Comparison of ENCODE assay signal across 26 mouse cellular contexts in the genomic region with DNA sequence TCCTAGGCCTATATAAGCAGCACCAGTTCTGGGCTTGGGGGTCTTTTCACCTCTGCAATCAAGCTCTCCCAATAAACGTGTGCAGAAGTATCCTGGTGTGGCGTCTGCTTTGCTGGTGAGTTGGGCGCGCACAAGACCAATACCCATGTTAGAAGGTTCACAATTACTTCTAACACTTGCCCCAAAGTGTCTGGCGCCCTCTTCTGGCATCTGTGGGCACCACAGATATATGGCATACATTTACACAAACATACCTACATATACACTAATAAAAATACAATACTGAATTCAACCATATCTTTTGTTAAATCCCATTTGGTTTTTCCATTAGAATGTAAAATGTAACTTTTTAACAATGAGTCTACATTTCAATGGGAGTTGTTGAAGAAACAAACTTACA. TPM values are rescaled to one million over a fixed set of nuclear protein-coding genes. Genes with fewer than 3 reads are reported as not detected.
DNase-seq lines count a peak whose midpoint lies in the region; ATAC-seq and TF ChIP-seq lines count a peak whose summit lies in the region.
"Had no signal": no experiment of that assay in that cellular context is flagged by ENCODE, and none has a peak within 500 bp of the region (broad histone marks: within the 10 kb centered on the region; RNA-seq: fewer than 3 reads in every experiment).

No protein-coding gene starts in this region.

- no peak for ATAC-seq in megakaryocyte, adult 5-6 weeks (ENCODE audit: poor library complexity, severe bottlenecking)
- ATAC-seq: activated CD4-positive, CD25-positive, alpha-beta regulatory T cell, adult 4 months; inflammation-experienced regulatory T-cells, adult 6 months; midbrain, embryonic 16.5 days had no signal

- no peak overlapping the region for H3K27ac ChIP-seq in thymus, adult 2 months (ENCODE audit: control insufficient read depth, insufficient read depth, low read length)
- no peak overlapping the region for H3K27ac ChIP-seq in bone marrow, adult 2 months (ENCODE audit: control insufficient read depth, insufficient read depth, low read depth, low read length, poor library complexity)
- H3K27ac ChIP-seq: forebrain, embryonic 12.5 days; hindbrain, embryonic 13.5 days; limb, embryonic 10.5 days; lung, embryonic 15.5 days; midbrain, embryonic 10.5 days; stomach, embryonic 15.5 days had no signal

- H3K9me3 ChIP-seq in E14TG2a.4 (ENCODE audit: low read length): peaks cover 14% of the 10 kb centered on the region
- H3K9me3 ChIP-seq: forebrain, embryonic 12.5 days; hindbrain, embryonic 13.5 days; limb, embryonic 10.5 days; lung, embryonic 15.5 days; midbrain, embryonic 10.5 days; stomach, embryonic 15.5 days had no signal

- WGBS in thymus, adult 2 months: 84% methylated on average over 5 of the region's 5 CpGs
- 81% methylated on average over 5 of the region's 5 CpGs for WGBS in bone marrow, adult 2 months

- DNase-seq in adrenal gland, postnatal 25 days: peak; percentile 4
- DNase-seq in adrenal gland, adult 2 months: no peak
- DNase-seq in thymus, postnatal 14 days: peak; percentile 18
- no peak for DNase-seq in thymus, adult 2 months
- no peak for DNase-seq in embryo, embryonic 10 days (ENCODE audit: low spot score)
- DNase-seq: adrenal gland, postnatal 10 days; cerebellum, adult 9-10 months; gastrocnemius, postnatal 36 days; kidney, adult 8-10 months; kidney, postnatal 10 days; lung, postnatal 4 days; right cerebral cortex, adult 18-20 months; right cerebral cortex, postnatal 4 days had no signal

- no peak for TF ChIP-seq POLR2A in thymus, adult 2 months (IDR thresholded peaks at IDR 0.05; ENCODE audit: control insufficient read depth, extremely low read depth, insufficient read depth, low read length, poor library complexity)
- TF ChIP-seq POLR2A in bone marrow, adult 2 months (IDR thresholded peaks at IDR 0.05; ENCODE audit: borderline replicate concordance, control insufficient read depth, low read depth, low read length): no peak

- no peaks in the 10 kb centered on the region for H3K36me3 ChIP-seq in thymus, adult 2 months (ENCODE audit: control insufficient read depth, insufficient read depth, low read length)
- no peaks in the 10 kb centered on the region for H3K36me3 ChIP-seq in E14TG2a.4 (ENCODE audit: insufficient read depth, low read length)
- H3K36me3 ChIP-seq: forebrain, embryonic 12.5 days; hindbrain, embryonic 13.5 days; limb, embryonic 10.5 days; lung, embryonic 15.5 days; midbrain, embryonic 10.5 days; stomach, embryonic 15.5 days had no signal

- no peak for TF ChIP-seq CTCF in thymus, adult 2 months (IDR thresholded peaks at IDR 0.05; ENCODE audit: borderline replicate concordance, control insufficient read depth, extremely low read depth, insufficient read depth, low read length, poor library complexity)
- TF ChIP-seq CTCF in E14TG2a.4 (conservative IDR thresholded peaks at IDR 0.05; ENCODE audit: low read length): peak; percentile 48
- TF ChIP-seq CTCF in bone marrow, adult 2 months (IDR thresholded peaks at IDR 0.05; ENCODE audit: control insufficient read depth, insufficient read depth, low read length): 0 out of 2 replicates have a peak, but pooled peaks have one; percentile 11

- no peak overlapping the region for H3K4me3 ChIP-seq in thymus, adult 2 months (ENCODE audit: control insufficient read depth, insufficient read depth, low read length)
- H3K4me3 ChIP-seq in E14TG2a.4 (replicated peaks; ENCODE audit: low read length): no peak overlapping the region
- no peak overlapping the region for H3K4me3 ChIP-seq in bone marrow, adult 2 months (replicated peaks; ENCODE audit: control insufficient read depth, low read depth, low read length)
- H3K4me3 ChIP-seq: forebrain, embryonic 12.5 days; hindbrain, embryonic 13.5 days; limb, embryonic 10.5 days; lung, embryonic 15.5 days; midbrain, embryonic 10.5 days; myocyte; stomach, embryonic 15.5 days had no signal

- no peaks in the 10 kb centered on the region for H3K27me3 ChIP-seq in thymus, adult 2 months (ENCODE audit: control insufficient read depth, insufficient read depth, low read length)
- H3K27me3 ChIP-seq in E14TG2a.4 (ENCODE audit: insufficient read depth, low read length): no peaks in the 10 kb centered on the region
- H3K27me3 ChIP-seq: lung, embryonic 15.5 days; stomach, embryonic 15.5 days had no signal

- H3K4me1 ChIP-seq in thymus, adult 2 months (replicated peaks; ENCODE audit: control insufficient read depth, insufficient read depth, low read length): no peaks in the 10 kb centered on the region
- H3K4me1 ChIP-seq in E14TG2a.4 (replicated peaks; ENCODE audit: low read depth, low read length): 0 out of 2 replicates have a peak, but pooled peaks cover 5% of the 10 kb centered on the region
- H3K4me1 ChIP-seq in bone marrow, adult 2 months (ENCODE audit: control insufficient read depth, insufficient read depth, low read length): no peaks in the 10 kb centered on the region
- H3K4me1 ChIP-seq: forebrain, embryonic 12.5 days; hindbrain, embryonic 13.5 days; limb, embryonic 10.5 days; lung, embryonic 15.5 days; midbrain, embryonic 10.5 days; stomach, embryonic 15.5 days had no signal

RNA-seq across cellular contexts. Expression of gene Zfp846, which starts 18.9 kb away (rescaled TPM):
- total RNA-seq in adrenal gland, postnatal 25 days (2021): 9.0 and 12.9 TPM in 2 replicates
- total RNA-seq in adrenal gland, adult 2 months (2021): 1 to 10 TPM; 6.9 to 7.7 TPM
- polyA plus RNA-seq in adrenal gland, adult 2 months (2012; rRNA removed): 1.1 and 1.6 TPM in 2 replicates
- 7.5 and 8.2 TPM in 2 replicates for polyA plus RNA-seq in thymus, adult 2 months (2012; rRNA removed)
- polyA plus RNA-seq in bone marrow, adult 2 months (2011; ENCODE audit: insufficient read depth, insufficient read length, low replicate concordance, missing spikeins): 5.5 and 5.9 TPM in 2 replicates
- total RNA-seq in megakaryocyte, adult 5-6 weeks (2015): 11.7 and 12.8 TPM in 2 replicates
- total RNA-seq in megakaryocyte, adult 5-6 weeks (2017): 7.0 and 8.0 TPM in 2 replicates

RNA-seq across cellular contexts. Expression of gene Zfp266, which starts 41.0 kb away (rescaled TPM):
- total RNA-seq in adrenal gland, postnatal 25 days (2021): 41.7 and 47.2 TPM in 2 replicates
- 10 to 100 TPM; 36.4 to 39.4 TPM for total RNA-seq in adrenal gland, adult 2 months (2021)
- 1.1 and 1.3 TPM in 2 replicates for polyA plus RNA-seq in adrenal gland, adult 2 months (2012; rRNA removed)
- 11.4 and 12.1 TPM in 2 replicates for polyA plus RNA-seq in thymus, adult 2 months (2012; rRNA removed)
- 3.0 and 9.8 TPM in 2 replicates for polyA plus RNA-seq in bone marrow, adult 2 months (2011; ENCODE audit: insufficient read depth, insufficient read length, low replicate concordance, missing spikeins)
- 20.8 and 24.3 TPM in 2 replicates for total RNA-seq in megakaryocyte, adult 5-6 weeks (2015)
- 21.0 and 22.8 TPM in 2 replicates for total RNA-seq in megakaryocyte, adult 5-6 weeks (2017)

Comparison
In these comparisons a context has a peak if more than half of its experiments do, and no peak if none do; other contexts are left out.
1. DNase-seq: peak in adrenal gland, postnatal 25 days (single experiment) and thymus, postnatal 14 days (single experiment); none in adrenal gland, adult 2 months (single experiment), thymus, adult 2 months (single experiment) and embryo, embryonic 10 days (single experiment).